Mouse (Mus musculus): ENCODE results near the gene Supt3.

The Supt3 gene

DNA sequence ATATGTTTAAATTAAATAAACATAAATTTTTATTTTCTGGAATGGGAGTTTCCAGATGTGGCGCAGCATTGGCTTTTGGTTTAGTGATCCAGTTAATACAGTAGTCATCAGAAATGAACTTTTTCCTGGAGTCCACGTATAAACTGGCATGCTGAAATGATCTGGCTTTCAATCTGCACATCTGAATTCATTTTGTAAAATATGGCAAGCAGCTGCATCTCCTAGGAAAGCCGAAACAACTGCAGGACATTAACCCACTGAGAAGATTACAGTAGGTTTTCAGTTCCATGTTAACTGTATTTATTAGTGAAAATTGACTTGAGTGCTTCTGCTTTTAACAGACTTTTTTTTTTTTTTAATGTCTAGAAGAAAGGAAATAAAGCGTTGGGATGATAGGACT is 5.4 kb downstream of the Supt3 start:
- WGBS, result 94% methylated on average over 4 of the region's 4 CpGs

DNA sequence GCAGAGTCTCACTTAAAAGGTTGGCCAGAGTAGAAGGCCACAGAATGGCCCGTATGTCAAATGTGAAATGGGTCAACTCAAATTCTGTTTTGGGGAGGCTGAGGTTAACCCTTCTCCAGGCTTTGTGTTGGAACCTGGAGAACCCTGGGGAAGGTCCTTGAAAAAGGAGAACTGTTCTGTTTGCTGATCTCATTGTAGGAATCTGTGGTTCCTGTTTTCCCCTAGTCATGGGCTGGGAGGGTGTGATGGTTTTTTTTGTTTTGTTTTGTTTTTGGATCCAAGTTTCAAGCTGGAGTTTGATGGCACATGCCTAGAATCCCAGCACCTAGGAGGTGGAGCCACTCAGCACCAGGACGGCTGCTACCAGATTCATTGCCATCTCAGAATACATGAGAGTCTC is 6.2 kb downstream of the Supt3 start:
- 87% methylated on average over 2 of the region's 2 CpGs for WGBS

DNA sequence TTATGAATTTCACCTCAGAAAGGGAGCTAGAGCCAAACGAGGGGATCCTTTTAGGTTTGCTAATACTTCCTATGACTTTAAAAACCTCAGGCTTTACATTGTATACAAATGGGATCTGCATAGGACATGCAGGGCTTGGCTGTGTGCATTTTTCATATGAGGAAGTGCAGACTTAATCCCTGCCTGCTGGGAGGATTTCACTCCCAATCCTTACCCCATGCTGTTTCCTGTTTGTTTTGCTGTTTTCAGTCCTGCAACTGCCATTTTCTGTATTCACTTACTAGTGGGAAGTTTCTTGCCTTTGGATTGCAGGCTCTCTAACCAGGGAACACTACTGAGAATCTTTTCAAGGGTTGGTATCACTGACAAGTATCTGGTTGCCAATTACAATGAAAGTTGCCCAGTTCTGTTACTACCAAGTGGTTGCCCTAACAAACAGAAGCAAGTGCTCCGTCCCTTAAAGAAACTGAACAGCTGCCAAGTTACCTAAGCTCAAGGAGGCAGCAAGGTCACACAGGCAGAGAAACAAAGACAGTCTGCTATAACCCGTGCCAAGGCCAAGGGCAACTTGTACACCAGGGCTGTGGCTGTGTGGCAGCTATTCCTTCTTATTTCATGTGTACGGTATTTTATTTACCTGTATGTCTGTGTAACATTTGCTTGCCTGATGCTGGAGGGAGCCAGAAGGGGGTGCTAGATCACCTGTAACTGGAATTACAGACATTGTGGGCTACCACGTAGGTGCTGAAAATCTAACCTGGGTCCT is 12.2 kb downstream of the Supt3 start:
- 79% methylated on average over 5 of the region's 5 CpGs for WGBS

DNA sequence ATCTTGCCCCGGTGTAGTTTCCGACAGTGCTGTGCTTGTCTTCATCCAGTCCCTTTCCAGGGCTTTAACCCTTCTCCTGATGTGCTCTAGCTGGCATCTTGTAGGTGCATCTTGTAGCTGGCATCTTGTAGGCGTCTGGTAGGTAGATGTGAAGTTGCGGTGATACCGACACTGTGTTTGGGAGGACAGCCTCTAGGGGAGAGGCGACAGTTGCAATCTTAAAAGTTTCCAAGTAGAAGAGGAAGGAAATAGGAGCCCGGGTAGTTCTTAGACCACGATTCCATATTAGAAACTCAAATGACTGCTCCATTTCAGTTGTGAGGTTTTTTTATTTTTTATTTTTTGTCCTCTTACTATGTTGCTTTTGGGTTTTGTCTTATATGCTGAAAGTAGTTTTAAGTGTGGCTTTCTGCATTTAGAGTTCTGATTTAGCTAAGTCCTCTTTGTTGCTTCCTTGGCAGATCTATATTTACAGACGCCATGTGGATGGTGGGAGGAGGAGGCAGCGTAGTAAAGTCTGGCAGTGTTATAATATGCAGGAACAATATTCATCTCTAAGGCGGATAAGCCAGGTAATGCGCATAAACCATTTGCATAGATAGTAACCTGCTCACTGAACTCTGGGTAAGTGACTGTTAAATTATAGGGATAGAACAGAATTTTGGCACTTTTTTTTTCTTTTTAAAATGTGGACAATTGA is 15.4 kb downstream of the Supt3 start:
- 43% methylated on average over 12 of the region's 12 CpGs for WGBS

DNA sequence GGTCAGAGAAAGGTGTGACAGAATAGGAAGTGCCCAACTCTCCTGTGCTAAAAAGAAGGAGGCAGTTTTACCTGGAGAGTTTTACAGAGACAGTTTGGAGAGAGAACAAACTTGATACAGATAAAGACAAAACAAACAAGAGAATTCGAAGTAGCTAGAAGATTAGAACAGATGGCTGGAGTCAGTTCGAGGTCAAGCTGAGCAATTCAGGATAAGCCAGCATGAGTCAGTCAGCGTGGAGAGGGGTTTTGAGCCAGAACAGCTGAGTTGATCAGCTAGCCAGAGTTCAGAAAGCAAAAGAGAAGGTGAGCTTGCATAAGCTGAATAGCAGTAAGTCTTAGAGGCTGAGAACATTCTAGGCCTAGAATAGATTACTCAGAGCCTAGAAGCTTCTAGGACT is 20.4 kb downstream of the Supt3 start:
- 74% methylated on average over 3 of the region's 3 CpGs for WGBS

DNA sequence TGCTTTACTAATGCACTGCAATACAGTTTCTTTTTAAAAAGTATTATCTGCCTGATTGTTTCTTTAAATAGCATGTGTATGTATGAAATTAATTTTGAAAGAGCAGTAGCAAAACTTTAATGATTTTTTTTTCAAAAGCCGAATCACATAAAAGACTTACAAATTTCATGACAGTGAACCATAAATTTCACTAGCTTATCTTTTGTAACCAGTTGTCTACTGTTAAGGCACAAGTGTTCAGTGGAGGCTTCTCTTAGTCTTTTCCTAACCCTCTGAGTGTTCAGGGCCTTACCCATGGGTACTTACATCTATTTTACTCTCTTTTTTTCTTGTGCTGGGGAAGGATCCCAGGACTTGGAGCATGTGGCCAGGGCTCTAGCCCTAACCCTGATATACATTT is 30.1 kb downstream of the Supt3 start:
- 98% methylated on average over 1 of the region's 1 CpGs for WGBS

DNA sequence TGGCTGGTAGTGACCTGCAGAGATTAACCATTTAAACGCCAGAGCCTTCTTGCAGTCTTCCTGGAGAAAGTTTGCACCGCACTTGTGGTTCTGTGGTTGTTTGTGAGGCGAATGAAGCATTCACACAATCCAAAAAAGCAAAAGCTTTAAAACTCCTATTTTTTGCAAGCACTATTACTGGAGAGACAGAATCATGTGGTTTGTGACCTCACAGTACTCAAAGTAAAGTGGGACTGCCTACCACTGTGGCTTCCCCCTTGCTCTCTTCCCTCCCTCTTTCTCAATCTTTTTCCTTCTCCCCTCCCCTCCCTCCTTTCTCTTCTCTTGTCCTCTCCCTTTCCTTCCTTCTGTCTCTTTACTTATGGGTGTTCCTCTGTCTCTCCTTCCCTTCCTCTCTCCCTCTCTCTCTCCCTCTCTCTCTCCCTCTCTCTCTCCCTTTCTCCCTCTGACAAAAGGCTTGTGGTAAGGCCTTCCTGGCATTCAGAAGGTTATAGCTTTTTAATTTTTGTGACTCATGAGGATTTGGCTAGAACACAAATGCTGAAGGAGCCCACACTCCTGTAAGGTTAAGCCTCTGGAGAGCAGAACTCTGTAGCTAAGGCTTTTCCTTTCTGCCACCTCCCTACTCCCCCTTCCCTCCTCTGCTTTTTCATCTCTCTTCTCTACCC is 37.7 kb downstream of the Supt3 start, which contains the start of gene Runx2:
Gene Runx2, minus strand, starts transcription at position 290 of the 668 bp plus-strand sequence.
- WGBS, result 55% methylated on average over 3 of the region's 3 CpGs

DNA sequence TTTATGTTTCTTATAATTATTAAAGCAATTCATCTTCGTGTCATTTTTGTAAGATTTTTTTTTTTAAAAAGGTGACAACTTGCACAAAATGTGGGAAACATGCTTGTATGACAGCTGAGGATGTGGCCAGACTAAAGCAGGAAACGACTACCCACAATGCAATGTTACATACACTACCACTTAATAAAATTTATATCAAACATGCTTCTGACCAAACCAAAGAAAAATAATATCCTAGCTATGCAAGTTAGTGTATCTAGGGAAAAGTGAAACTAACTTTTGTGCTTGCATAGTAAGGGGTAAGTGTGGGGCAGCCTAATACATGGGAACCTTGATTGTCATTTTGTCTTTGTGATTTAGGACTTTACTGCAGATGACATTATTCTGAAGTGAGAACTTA is 41.9 kb downstream of the Supt3 start:
- WGBS, result 81% methylated on average over 2 of the region's 2 CpGs

DNA sequence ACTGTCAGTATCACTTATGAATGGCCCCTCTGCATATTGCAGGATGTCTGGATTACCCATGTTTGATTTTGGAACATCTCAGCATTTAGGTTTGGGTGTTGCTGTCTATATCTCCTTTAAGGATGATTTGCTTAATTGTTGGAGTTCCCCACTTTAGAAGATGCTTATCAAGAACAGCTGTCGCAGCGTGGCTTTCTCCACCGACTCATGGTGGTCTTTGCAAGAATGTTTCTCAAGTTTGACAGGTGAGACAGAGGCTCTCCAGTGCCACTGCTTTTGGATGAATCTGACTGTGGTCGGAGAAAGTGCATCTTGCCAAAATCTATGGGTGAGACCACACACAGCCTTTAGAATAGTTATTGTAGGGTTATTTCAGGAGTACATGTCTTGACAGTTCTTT is 42.9 kb downstream of the Supt3 start:
- 87% methylated on average over 4 of the region's 4 CpGs for WGBS

DNA sequence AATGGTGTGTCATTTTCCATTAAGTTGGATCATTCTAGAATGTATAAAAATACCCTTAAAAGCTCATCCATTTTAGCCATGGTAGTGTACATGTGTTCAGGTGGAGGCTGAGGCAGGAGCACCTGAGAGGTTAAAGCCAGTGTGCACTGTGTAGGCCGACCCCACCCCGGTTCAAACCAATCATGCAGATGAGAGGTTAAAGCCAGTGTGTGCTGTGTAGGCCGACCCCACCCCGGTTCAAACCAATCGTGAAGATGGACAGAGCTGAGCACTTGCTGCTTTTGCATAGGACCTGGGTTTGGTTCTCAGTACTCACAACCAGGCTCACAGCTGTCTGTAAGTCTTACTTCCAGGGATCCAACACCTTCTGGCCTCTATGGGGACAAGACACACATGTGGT is 45.0 kb downstream of the Supt3 start:
- 96% methylated on average over 5 of the region's 5 CpGs for WGBS

DNA sequence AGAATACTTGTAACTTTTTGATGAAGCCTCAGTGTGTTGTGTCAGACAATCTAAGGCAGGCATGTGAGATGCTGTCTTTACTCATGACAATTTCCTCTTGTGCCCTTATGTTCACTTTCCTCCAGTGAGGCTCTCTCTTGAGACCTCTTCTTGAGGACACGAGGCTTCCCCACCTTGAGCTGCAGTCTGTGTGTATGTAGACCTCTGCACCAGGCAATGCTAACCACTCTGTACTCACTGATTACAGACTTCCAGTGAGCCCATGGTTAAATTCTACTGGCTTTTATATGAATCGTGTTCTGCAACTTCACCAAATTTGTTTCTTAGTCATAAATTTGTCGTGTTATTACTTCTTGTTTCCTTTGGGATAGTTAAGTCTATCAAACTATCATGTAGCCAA is 50.2 kb downstream of the Supt3 start:
- WGBS, result 87% methylated on average over 3 of the region's 3 CpGs

DNA sequence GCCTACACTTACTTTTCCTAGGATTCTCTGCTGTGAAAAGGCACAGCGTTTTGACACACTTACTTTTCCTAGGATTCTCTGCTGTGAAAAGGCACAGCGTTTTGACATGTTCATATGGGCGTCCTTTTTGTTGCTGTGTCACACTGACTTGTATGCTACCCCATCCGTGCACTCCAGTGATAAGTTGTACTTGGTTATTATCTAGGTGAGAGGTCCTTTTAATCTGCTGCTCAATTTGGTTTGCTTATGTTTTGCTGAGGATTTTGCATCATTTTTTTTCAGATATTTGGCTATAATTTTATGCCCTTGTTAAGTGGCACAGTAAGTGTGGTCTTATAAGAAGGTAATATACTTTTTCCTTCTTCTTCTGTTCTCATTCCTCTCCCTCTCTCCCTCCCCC is 51.0 kb downstream of the Supt3 start:
- 87% methylated on average over 4 of the region's 4 CpGs for WGBS

DNA sequence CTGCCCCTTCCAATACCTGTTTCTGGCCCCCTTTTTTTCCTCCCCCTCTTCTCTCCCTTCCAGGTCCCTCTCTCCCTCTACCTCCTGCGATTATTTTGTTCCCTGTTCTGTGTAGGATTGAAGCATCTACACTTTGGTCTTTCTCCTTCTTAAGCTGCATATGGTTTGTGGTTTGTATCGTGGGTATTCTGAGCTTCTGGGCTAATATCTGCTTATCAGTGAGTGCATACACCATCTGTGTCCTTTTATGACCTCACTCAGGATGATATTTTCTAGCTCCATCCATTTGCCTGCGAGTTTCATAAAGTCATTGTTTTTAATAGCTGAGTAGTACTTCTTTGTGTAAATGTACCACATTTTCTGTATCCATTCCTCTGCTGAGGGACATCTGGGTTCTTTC is 52.6 kb downstream of the Supt3 start:
- WGBS, result 95% methylated on average over 3 of the region's 3 CpGs

DNA sequence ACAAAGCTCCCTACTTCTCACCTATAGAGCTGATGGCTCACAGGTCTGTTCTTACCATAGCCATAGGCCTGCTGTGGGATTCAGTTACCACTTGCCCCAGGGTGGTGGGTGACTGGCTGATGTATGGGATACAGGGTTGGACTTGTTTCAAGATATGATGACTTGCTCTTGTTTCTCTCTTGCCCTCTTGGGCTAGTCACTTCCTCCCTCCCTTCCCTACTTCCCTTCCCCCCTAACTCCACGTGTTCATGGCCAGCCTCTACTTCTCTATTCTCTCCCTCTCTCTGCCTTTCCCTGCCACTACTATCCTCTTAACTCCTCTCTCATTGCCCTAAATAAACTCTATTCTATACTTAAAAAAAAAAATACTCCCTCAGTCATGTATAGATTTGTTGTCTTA is 54.2 kb downstream of the Supt3 start:
- WGBS, result 100% methylated on average over 1 of the region's 1 CpGs

DNA sequence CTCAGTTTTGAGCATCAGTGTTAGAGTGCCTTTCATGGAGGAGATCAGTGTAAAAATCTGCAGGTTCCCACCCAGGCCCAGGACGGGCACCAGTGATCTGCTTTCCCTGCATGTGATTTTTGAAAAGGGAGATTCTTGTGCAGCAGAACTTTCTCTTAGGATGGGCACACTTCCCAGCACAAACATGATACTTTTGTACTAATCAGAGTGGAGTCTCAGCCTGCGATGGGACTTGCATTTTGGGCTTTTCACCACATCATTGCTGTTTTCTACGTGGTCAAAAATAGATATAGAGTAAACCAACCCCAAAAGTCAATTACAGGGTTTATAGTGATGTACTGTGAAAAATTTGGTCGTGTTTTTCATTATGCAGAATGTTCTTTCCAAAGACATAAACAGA is 65.2 kb downstream of the Supt3 start:
- WGBS, result 36% methylated on average over 4 of the region's 4 CpGs

DNA sequence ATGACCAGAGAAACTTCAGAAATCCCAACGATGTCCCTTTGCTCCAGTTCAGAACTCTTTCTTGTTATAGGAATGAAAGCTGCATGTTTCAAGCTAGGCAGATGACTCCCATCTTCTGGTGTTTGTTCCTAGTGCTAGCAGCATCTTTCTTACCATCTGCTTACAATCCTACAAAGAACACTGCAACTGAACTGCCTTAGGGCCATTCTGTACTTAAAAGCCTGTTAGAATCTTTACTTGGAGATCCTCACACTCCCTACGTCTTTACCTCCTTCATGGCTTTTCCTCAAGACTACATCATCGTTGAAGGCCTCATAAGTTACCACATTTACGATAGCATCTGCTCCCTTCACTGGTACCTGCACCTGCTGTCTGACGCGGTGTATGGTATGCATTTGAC is 86.2 kb downstream of the Supt3 start:
- 77% methylated on average over 6 of the region's 6 CpGs for WGBS

DNA sequence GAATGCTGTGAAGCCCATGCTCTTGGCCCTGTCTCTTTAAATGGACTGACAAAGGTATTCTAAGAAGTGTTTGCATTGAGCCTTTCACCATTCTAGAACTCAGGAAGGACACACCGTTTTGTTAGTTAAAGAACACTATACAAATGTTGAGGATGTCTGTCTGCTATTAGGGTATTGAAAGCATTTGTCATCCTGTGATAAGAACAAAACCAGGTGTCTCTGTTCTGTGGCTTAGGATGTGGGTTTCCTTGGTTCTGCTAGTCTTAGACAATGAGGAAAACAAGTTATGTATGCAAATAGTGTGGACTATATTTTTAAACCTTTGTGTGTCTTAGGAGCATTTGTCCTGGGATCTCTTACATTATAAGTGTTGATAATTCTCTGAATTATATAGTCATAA is 116.6 kb downstream of the Supt3 start:
- 61% methylated on average over 1 of the region's 1 CpGs for WGBS

DNA sequence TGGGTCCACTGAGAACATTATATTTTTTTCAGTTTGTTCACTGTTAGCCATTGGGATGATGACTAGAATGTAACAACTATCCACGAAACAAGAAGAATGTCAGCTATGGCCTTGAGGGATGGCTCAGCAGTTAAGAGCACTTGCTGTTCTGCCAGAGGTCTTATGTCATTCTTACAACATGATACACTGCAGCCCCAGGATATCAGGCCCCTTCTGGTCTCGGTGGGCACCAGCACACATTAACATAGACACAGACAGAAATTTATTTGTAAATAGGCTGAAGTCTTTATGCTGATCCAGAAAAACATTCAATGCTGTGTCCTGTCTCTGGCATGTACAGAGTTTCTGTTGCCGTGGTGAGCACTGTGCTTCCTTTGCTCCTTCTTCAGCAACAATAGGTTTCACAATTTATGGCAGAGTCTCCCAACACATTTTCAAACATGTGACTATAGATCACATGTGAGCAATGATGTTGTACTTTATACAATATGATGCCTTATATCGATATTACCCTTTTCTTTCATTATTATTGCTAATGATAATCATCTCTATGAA is 166.7 kb downstream of the Supt3 start:
- WGBS, result 71% methylated on average over 4 of the region's 4 CpGs

DNA sequence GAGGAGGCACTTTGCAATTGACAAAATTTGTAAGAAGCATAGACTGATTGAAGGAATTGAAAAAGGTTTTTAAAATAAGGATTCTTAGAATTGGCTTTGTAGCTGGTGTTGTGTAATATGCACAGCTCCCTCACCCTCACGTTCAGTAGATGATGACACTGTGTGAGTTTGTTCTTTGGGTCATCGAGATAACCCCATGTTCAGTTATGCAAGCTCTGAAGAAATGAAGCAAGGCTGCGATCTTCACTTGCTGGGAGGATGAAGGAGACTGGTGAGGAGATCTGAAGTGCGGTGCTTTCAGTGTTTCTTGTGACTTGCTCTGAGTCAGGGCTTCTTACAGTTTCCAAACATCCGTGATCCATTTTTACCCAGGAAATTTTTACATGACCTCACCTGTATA is 168.4 kb downstream of the Supt3 start:
- WGBS, result 93% methylated on average over 5 of the region's 5 CpGs

DNA sequence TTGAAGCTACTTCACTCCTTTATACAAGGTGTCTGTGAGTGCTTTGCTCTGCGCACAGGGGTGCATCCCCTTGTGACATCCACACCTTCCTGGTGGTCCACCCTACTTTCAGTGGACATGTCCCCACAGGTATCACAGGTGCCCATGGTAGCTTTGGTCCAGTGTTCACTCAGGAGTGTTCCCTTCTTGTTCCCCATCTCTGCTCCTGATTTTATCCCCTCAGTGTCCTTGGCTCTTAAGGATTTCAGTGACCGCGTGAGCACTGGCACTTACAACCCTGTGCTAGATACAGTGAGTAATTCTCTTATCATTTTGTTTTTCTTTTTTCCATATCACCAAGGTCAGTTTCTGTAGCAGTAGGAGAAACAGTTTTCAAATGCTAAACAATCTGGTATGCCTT is 171.4 kb downstream of the Supt3 start:
- WGBS, result 98% methylated on average over 3 of the region's 3 CpGs

DNA sequence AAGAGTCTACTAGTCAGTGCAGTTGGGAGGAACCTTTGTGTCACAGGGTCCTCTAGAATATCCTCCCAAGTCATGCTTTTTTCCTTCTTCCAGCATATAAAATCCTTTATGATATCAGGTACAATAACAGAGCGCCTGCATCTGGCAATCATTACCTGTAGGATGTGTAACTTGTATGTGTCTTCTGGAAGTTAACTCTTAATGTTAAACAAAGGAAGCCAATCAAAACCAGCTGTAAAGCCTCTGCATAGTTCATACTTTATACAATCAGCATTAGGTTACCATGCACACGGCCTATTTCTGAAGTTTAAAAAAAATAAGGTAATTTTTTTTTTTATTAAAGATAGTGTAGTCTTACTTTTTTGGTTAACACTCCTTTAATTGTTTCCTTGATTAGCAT is 179.7 kb downstream of the Supt3 start:
- WGBS, result 94% methylated on average over 2 of the region's 2 CpGs

DNA sequence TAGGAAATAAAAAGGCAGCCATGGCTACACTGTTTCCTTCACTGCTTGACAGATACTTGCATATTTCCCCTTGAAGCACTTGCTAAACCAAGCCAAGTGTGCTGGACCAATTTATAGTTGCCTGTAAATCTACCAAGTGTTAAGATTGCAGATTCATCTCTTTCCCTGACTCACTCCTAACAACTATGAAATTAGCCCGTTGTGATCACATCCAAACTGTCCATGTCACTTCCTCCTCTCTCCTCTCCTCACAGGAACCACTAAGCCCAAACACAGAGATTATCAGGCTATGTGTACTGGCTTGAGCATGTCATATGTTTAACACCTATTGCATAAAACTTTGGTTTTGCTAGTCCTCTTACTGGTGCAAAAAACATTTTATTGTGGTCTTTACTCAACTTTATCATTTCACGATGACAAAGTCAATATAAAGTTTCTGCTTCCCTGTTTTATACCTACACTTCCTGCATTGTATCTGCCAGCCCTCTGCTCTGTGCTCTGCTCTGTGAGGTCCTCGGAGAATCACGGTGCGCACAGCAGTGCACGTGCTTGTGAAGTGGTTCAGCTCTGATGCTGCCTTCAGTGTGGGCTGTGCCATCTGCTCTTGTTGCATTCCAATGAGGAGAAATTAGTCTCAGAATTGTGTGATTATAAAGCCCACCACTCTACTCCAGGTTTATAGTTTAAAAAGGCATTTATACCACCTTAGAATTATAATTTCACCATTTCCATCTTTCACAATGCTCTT is 186.3 kb downstream of the Supt3 start:
- 55% methylated on average over 6 of the region's 6 CpGs for WGBS
